Mouse (Mus musculus) neural tube, embryonic 14.5 days (tissue): ENCODE measurements around the gene Zmynd8. TPM values are rescaled to one million over a fixed set of nuclear protein-coding genes. Genes with fewer than 3 reads are reported as not detected.

Experiments
- ATAC-seq: fragments of 200-750 bp; cut with Nextera tagmentation; 2 replicates; pipeline ENCODE4 v1.8.0; 2017; ENCODE audit warnings: low read depth, mild to moderate bottlenecking, moderate TSS enrichment, moderate library complexity
- H3K27ac ChIP-seq: fragments of 300-500 bp; sonication (generic); 2 replicates; pipeline ENCODE4 v1.5.1; 2014; ENCODE audit warnings: low read depth, mild to moderate bottlenecking, control low read depth, low read length, moderate library complexity, mixed read lengths
- H3K27me3 ChIP-seq: fragments of 300-500 bp; sonication (generic); 2 replicates; pipeline ENCODE4 v1.6.1; 2014; ENCODE audit warnings: low read length; ENCODE audit not compliant: control insufficient read depth, insufficient read depth
- H3K36me3 ChIP-seq: fragments of 300-500 bp; sonication (generic); 2 replicates; pipeline ENCODE4 v1.6.1; 2014; ENCODE audit warnings: low read length, mixed read lengths; ENCODE audit not compliant: control insufficient read depth, insufficient read depth
- H3K4me1 ChIP-seq: fragments of 300-500 bp; sonication (generic); 2 replicates; pipeline ENCODE4 v1.6.1; 2014; ENCODE audit warnings: low read length; ENCODE audit not compliant: control insufficient read depth, insufficient read depth
- H3K4me2 ChIP-seq: fragments of 300-500 bp; sonication (generic); 2 replicates; pipeline ENCODE4 v1.6.1; 2014; ENCODE audit warnings: mild to moderate bottlenecking, low read depth, low read length, control low read depth
- H3K4me3 ChIP-seq: fragments of 300-500 bp; sonication (generic); 2 replicates; pipeline ENCODE4 v1.5.1; 2014; ENCODE audit warnings: low read depth, low read length, control low read depth, mixed read lengths
- H3K9ac ChIP-seq: fragments of 300-500 bp; sonication (generic); replicated peaks from 2 replicates; pipeline ENCODE4 v1.6.1; 2014; ENCODE audit warnings: low read depth, mild to moderate bottlenecking, control low read depth, low read length, mixed read lengths
- H3K9me3 ChIP-seq: fragments of 300-500 bp; sonication (generic); 2 replicates; pipeline ENCODE4 v1.6.1; 2016; ENCODE audit warnings: low read length; ENCODE audit not compliant: control insufficient read depth
- WGBS: fragments of 180-500 bp; shearing (Covaris S2); extraction: QIAGEN DNeasy Blood & Tissue Kit; methylation state at CpG from one replicate; pipeline ENCODE4 v1.1.7; 2014; 5-methylcytosine and 5-hydroxymethylcytosine counted together
- polyA plus RNA-seq: library from polyadenylated mRNA; unstranded; fragments of >200 nt; fragmentation: Nextera tagmentation; extraction: Ambion mirVana; gene quantifications from 2 replicates; pipeline ENCODE4 v1.2.1, GENCODE M21; 2014

Gene Zmynd8
- polyA plus RNA-seq, 1 experiment from 2014 or later, result 69.3 TPM

- H3K36me3 ChIP-seq, result peaks cover 62% of the 10 kb centered on the region
- no peak overlapping the region for H3K27ac ChIP-seq
- no peaks in the 10 kb centered on the region for H3K27me3 ChIP-seq
- 0 out of 2 replicates have a peak, but pooled peaks have one; percentile 32 for ATAC-seq
- H3K9me3 ChIP-seq, result no peaks in the 10 kb centered on the region
- no peak overlapping the region for H3K9ac ChIP-seq
- no peak overlapping the region for H3K4me3 ChIP-seq
- H3K4me2 ChIP-seq, result no peak overlapping the region
- 34% methylated on average over 7 of the region's 7 CpGs for WGBS
- peaks cover 10% of the 10 kb centered on the region; the same call in 1 of the 2 replicates for H3K4me1 ChIP-seq
Observed at GRCm38 (mm10) chr2:165791026-165791425, 107.8 kb downstream of the Zmynd8 start.

GRCm38 (mm10) chr2:165789667-165790066 lies 109.1 kb downstream of the Zmynd8 start:
- no peaks in the 10 kb centered on the region for H3K9me3 ChIP-seq
- peaks cover 56% of the 10 kb centered on the region for H3K36me3 ChIP-seq
- WGBS, result 73% methylated on average over 3 of the region's 3 CpGs
- H3K9ac ChIP-seq, result no peak overlapping the region
- H3K27ac ChIP-seq, result peak overlapping the region; percentile 28; the same call in 1 of the 2 replicates
- ATAC-seq, result no peak
- peaks cover 10% of the 10 kb centered on the region; the same call in 1 of the 2 replicates for H3K4me1 ChIP-seq
- no peak overlapping the region for H3K4me2 ChIP-seq
- H3K27me3 ChIP-seq, result no peaks in the 10 kb centered on the region
- H3K4me3 ChIP-seq, result no peak overlapping the region

DNA sequence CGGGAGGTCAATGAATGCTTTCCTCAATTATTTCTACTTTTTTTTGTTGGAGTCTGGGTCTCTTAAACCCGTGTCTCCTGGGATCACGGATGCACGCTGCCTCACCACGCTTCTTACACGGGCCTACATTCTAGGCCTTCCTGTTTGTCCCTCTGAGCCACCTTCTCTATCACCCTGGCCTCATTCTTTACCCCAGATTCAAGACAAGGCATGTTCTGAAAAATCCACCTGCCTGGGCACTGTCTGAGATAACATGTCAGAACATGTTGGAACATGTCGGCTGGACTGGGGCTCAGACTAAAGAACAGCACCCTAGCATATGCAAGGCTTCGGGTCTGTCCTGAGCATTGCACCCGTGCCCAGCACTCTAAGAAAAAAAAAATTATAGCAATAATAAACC lies 110.0 kb downstream of the Zmynd8 start:
- no peak for ATAC-seq
- H3K36me3 ChIP-seq, result peaks cover 56% of the 10 kb centered on the region

DNA sequence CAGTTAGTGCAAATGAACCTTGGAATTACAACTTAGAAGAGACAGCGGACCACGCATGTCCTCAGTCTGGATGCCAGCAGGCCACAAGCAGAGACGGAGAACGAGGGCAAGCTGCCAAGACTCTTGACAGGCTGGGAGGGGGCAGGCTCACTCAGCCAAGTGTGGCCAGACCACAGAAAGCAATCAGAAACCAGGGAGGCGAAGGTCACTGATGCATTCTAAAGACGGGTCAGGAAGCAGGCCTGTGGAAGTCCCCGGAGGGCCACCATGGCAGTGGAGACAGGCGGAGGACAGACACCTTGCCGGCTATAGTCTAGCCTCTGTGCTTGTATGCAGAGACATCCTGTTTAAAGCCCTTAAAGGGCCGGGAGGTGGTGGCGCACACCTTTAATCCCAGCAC lies 110.8 kb downstream of the Zmynd8 start:
- Histone ChIP-seq H3K36me3 (peaks cover 49% of the 10 kb centered on the region), H3K9me3 (no peaks in the 10 kb centered on the region), H3K4me2 (no peak overlapping the region), H3K9ac (no peak overlapping the region), H3K4me3 (no peak overlapping the region), H3K4me1 (peaks cover 10% of the 10 kb centered on the region; the same call in 1 of the 2 replicates), H3K27me3 (no peaks in the 10 kb centered on the region), H3K27ac (no peak overlapping the region)
- peak; percentile 38; the same call in 1 of the 2 replicates for ATAC-seq
- WGBS, result 43% methylated on average over 11 of the region's 11 CpGs

More for the DNA sequence above, 110.0 kb downstream of the Zmynd8 start:
- no peaks in the 10 kb centered on the region for H3K9me3 ChIP-seq
- no peak overlapping the region for H3K9ac ChIP-seq
- H3K27me3 ChIP-seq, result no peaks in the 10 kb centered on the region
- WGBS, result 95% methylated on average over 9 of the region's 9 CpGs
- H3K27ac ChIP-seq, result no peak overlapping the region
- H3K4me1 ChIP-seq, result peaks cover 10% of the 10 kb centered on the region; the same call in 1 of the 2 replicates
- no peak overlapping the region for H3K4me3 ChIP-seq
- no peak overlapping the region for H3K4me2 ChIP-seq

GRCm38 (mm10) chr2:165786467-165786866 lies 112.3 kb downstream of the Zmynd8 start:
- Histone ChIP-seq H3K4me2 (no peak overlapping the region), H3K9ac (no peak overlapping the region), H3K27me3 (no peaks in the 10 kb centered on the region), H3K27ac (no peak overlapping the region), H3K36me3 (peaks cover 40% of the 10 kb centered on the region), H3K4me1 (peaks cover 10% of the 10 kb centered on the region; the same call in 1 of the 2 replicates), H3K4me3 (no peak overlapping the region), H3K9me3 (no peaks in the 10 kb centered on the region)
- WGBS, result 74% methylated on average over 1 of the region's 1 CpGs
- ATAC-seq, result no peak

DNA sequence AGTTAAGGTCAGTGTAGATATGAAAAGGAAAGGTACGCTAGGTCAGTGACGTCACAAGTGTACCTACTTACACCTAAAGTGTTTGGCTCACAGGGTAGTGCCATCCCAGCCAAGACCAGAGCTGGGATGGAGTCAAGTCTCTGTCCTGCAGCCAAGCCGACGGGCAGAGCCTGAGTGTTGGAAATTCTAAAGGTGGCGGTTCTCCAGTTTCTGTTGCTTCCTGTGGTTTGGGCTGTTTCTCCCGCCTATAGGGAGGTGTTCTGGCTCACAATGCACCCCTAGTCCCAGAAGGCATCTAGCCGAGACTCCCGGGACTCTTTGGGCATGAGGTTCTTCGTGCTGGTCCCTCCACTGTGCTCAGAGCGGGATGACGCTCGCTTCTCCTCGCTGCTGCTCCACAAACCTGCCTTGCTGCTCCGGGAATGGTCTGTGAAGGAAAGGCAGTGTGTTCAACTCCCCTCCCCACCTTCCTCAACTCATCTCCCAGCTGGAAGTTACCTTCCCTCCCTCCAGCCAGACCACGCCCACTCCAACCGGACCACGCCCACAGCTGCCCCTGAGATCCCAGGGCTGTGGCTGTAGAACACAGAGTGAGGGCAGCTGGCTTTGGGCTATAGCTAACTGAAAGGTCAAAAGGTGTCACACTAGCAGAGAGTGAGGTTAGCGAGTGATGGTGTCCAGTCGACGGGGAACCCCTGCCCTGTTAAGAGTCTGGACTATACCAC lies 113.3 kb downstream of the Zmynd8 start:
- Histone ChIP-seq H3K4me2 (no peak overlapping the region), H3K9me3 (no peaks in the 10 kb centered on the region), H3K4me1 (0 out of 2 replicates have a peak, but pooled peaks cover 4% of the 10 kb centered on the region), H3K27ac (no peak overlapping the region), H3K9ac (no peak overlapping the region), H3K36me3 (peaks cover 36% of the 10 kb centered on the region), H3K4me3 (no peak overlapping the region), H3K27me3 (no peaks in the 10 kb centered on the region)
- WGBS, result 91% methylated on average over 20 of the region's 20 CpGs
- ATAC-seq, result no peak

GRCm38 (mm10) chr2:165782324-165782723 lies 116.5 kb downstream of the Zmynd8 start:
- Histone ChIP-seq H3K27me3 (no peaks in the 10 kb centered on the region), H3K4me2 (no peak overlapping the region), H3K4me1 (peaks cover 5% of the 10 kb centered on the region; the same call in 1 of the 2 replicates), H3K9me3 (no peaks in the 10 kb centered on the region), H3K4me3 (no peak overlapping the region), H3K9ac (no peak overlapping the region), H3K36me3 (peaks cover 16% of the 10 kb centered on the region), H3K27ac (no peak overlapping the region)
- 38% methylated on average over 5 of the region's 5 CpGs for WGBS
- 0 out of 2 replicates have a peak, but pooled peaks have one; percentile 16 for ATAC-seq

DNA sequence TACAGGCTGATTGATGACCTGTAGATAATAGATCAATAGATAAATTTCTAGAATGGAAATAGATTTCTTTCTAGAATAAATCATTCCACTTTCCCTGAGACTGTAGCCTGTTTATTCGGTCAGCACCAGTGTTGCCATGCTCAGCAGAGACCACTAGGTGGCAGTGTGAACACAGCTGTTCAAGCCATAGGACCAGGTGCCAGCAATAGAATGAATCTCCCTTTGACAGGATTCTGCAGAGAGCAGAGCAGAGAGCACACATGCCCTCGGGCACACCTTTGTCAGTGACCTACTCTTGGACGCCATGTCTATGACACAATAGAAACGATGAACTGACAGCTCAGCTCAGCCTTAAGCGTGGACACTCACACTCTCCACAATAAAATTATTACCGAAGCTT lies 119.9 kb downstream of the Zmynd8 start:
- H3K4me2 ChIP-seq, result no peak overlapping the region
- WGBS, result 18% methylated on average over 6 of the region's 6 CpGs
- H3K36me3 ChIP-seq, result peaks cover 7% of the 10 kb centered on the region
- ATAC-seq, result peak; percentile 78
- no peaks in the 10 kb centered on the region for H3K9me3 ChIP-seq
- peak overlapping the region; percentile 64 for H3K27ac ChIP-seq
- H3K27me3 ChIP-seq, result no peaks in the 10 kb centered on the region
- H3K4me1 ChIP-seq, result peaks cover 5% of the 10 kb centered on the region; the same call in 1 of the 2 replicates
- H3K9ac ChIP-seq, result 0 out of 2 replicates have a peak overlapping the region, but pooled peaks have one; percentile 12
- no peak overlapping the region for H3K4me3 ChIP-seq

DNA sequence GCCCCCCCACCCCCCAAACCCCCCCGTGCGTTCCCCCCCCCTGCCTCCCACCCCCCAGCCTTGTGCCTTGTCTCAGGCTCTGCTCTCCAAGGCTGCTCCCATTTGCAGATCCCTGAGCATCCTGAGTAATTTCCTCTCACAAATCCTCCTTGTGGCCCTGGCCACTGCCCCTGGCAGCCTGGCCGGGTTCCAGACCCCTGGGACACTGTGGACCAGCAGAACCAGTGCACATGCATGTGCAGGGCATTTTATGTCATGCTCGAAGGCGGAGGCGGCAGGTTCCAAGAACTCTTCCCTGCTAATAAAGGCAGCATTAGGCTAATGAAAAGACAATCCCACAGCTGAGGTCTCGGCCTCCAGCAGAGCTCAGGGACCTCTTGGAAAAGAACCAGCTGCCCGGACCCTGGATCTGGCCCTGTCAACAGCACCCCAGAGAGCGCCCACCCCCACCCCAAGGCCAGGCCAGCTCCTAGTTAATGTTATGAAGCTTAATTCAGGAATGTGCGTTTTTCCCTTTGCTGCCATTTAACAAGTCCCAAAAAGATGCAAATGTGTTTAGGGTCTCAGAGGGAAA lies 129.4 kb downstream of the Zmynd8 start:
- Histone ChIP-seq H3K9ac (no peak overlapping the region), H3K4me3 (no peak overlapping the region), H3K4me1 (peaks cover 4% of the 10 kb centered on the region; the same call in 1 of the 2 replicates), H3K36me3 (no peaks in the 10 kb centered on the region; the same call in 1 of the 2 replicates), H3K27me3 (no peaks in the 10 kb centered on the region), H3K27ac (peak overlapping the region; percentile 49; the same call in 1 of the 2 replicates), H3K9me3 (no peaks in the 10 kb centered on the region), H3K4me2 (no peak overlapping the region)
- 26% methylated on average over 9 of the region's 10 CpGs for WGBS
- peak; percentile 50 for ATAC-seq
